Mouse (Mus musculus) fat pad, adult 2 months (tissue): ENCODE results near the gene Pold4.

Experiments
- DNase-seq: peaks from one replicate; pipeline ENCODE4 v3.0.0-alpha.2; 2011; ENCODE audit warnings: low read depth, low spot score; ENCODE audit errors: extremely low read depth

Gene Pold4

GRCm38 (mm10) chr19:4268566-4269361 lies 37.1 kb downstream of the Pold4 start, which contains the start of gene Ssh3:
Gene Ssh3 (minus strand): TSS chr19:4269180.
- peak; percentile 51 for DNase-seq

GRCm38 (mm10) chr19:4270187-4270586 lies 38.5 kb downstream of the Pold4 start:
- DNase-seq = no peak

GRCm38 (mm10) chr19:4270972-4271371 lies 39.3 kb downstream of the Pold4 start:
- no peak for DNase-seq

GRCm38 (mm10) chr19:4279487-4279886 lies 47.8 kb downstream of the Pold4 start:
- DNase-seq = no peak

DNA sequence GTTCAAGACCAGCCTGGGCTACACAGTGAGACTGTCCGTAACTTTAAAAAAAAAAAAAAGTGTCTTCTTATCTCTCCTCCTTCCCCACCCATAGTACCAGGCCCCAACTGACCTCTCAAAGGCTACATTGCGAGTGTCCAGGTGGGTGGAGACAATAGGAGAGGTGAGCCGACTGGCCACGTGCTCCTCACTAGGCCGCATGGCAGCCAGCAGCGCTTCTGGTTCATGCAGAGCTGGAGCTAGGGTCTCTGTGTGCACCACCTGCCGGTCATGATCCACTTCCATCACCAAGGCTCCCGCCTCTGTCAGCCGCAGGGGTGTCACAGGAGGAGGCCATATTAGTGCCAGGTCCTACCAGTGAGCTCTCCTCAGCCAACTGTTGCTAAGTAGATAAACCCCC lies 48.7 kb downstream of the Pold4 start:
- DNase-seq = no peak

GRCm38 (mm10) chr19:4282898-4283553 lies 51.3 kb downstream of the Pold4 start, which contains the start of gene Ankrd13d:
Gene Ankrd13d (minus strand): TSS chr19:4283137.
- no peak for DNase-seq
